Mouse (Mus musculus) liver, embryonic 14.5 days (tissue): ENCODE measurements around the gene Slc25a5. TPM values are rescaled to one million over a fixed set of nuclear protein-coding genes. Genes with fewer than 3 reads are reported as not detected.

Source experiments
- ATAC-seq: fragments of 200-750 bp; cut with Nextera tagmentation; 2 replicates; pipeline ENCODE4 v1.8.0; 2017; ENCODE audit warnings: moderate number of reproducible peaks, mild to moderate bottlenecking, moderate library complexity; ENCODE audit not compliant: insufficient read depth
- DNase-seq, 3 experiments: peaks; one replicate each; pipeline ENCODE4 v3.0.0-alpha.2; 2012 to 2013; ENCODE audit warnings: low read depth in 3 of 3, low spot score in 3 of 3
- H3K27ac ChIP-seq: fragments of 300-500 bp; sonication (generic); 2 replicates; pipeline ENCODE4 v1.5.1; 2014; ENCODE audit warnings: moderate library complexity, mild to moderate bottlenecking, control low read depth, inconsistent platforms
- H3K27me3 ChIP-seq: fragments of 300-500 bp; sonication (generic); 2 replicates; pipeline ENCODE4 v1.6.1; 2014; ENCODE audit warnings: mild to moderate bottlenecking, low read length, moderate library complexity; ENCODE audit not compliant: control insufficient read depth, insufficient read depth
- H3K36me3 ChIP-seq: fragments of 300-500 bp; sonication (generic); replicated peaks from 2 replicates; pipeline ENCODE4 v1.6.1; 2014; ENCODE audit warnings: low read depth; ENCODE audit not compliant: control insufficient read depth, insufficient read depth
- H3K4me1 ChIP-seq, 2 experiments: fragments of 200-500 bp in 1 of 2; fragments of 300-500 bp in 1 of 2; sonication (generic) in 1 of 2; replicated peaks; 2 replicates each; pipeline ENCODE4 v1.6.1; 2012 to 2014; ENCODE audit warnings: antibody characterized with exemption in 1 of 2, inconsistent platforms in 1 of 2, low read length in 1 of 2; ENCODE audit not compliant: control insufficient read depth in 2 of 2, insufficient read depth in 2 of 2
- H3K4me2 ChIP-seq: fragments of 300-500 bp; sonication (generic); 2 replicates; pipeline ENCODE4 v1.6.1; 2014; ENCODE audit warnings: low read depth, mild to moderate bottlenecking, control low read depth, moderate library complexity
- H3K4me3 ChIP-seq, 2 experiments: fragments of 200-500 bp in 1 of 2; fragments of 300-500 bp in 1 of 2; sonication (generic) in 1 of 2; 2 replicates each; pipeline ENCODE4 v1.5.1; 2012 to 2014; ENCODE audit warnings: low read depth in 2 of 2, low read length in 2 of 2, mild to moderate bottlenecking in 2 of 2, control low read depth in 1 of 2, inconsistent platforms in 1 of 2, moderate library complexity in 1 of 2; ENCODE audit not compliant: insufficient read depth in 1 of 2
- H3K9ac ChIP-seq: fragments of 300-500 bp; sonication (generic); replicated peaks from 2 replicates; pipeline ENCODE4 v1.6.1; 2014; ENCODE audit warnings: mild to moderate bottlenecking, control low read depth, moderate library complexity
- H3K9me3 ChIP-seq: fragments of 300-500 bp; sonication (generic); 2 replicates; pipeline ENCODE4 v1.6.1; 2016; ENCODE audit warnings: low read length, mixed read lengths; ENCODE audit not compliant: control insufficient read depth
- CTCF ChIP-seq: IDR thresholded peaks from 2 replicates; pipeline ENCODE4 v1.5.1; 2016; ENCODE audit warnings: antibody characterized with exemption, low read depth, control low read depth
- EP300 ChIP-seq: IDR thresholded peaks from 2 replicates; pipeline ENCODE4 v1.6.1; 2016; ENCODE audit warnings: antibody characterized with exemption, low read depth
- WGBS: fragments of 180-500 bp; shearing (Covaris S2); extraction: QIAGEN DNeasy Blood & Tissue Kit; methylation state at CpG from one replicate; pipeline ENCODE4 v1.1.7; 2014; ENCODE audit not compliant: insufficient replicate concordance; 5-methylcytosine and 5-hydroxymethylcytosine counted together
- polyA plus RNA-seq, 2 experiments: library from polyadenylated mRNA; depleted of rRNA in 1 of 2; stranded (reverse) in 1 of 2; unstranded in 1 of 2; fragments of >200 nt; fragmentation: Nextera tagmentation in 1 of 2; extraction: Ambion mirVana in 1 of 2; gene quantifications; 2 replicates each; pipeline versions ENCODE4 v1.2.1 to v1.2.3; 2012 to 2014

The Slc25a5 gene
- polyA plus RNA-seq, 2 experiments = 352 to 514 TPM

- ATAC-seq (no peak), DNase-seq (no peak)
- TF ChIP-seq EP300 (no peak), CTCF (no peak)
- H3K9me3 ChIP-seq = no peaks in the 10 kb centered on the region
- H3K27me3 ChIP-seq = no peaks in the 10 kb centered on the region
- no peak overlapping the region for H3K27ac ChIP-seq
- WGBS = 29% methylated on average over 6 of the region's 6 CpGs
- peaks cover 0 to 6% of the 10 kb centered on the region in 2 experiments; a peak in 2 of 4 replicates for H3K4me1 ChIP-seq
- no peak overlapping the region for H3K9ac ChIP-seq
- peaks cover 10% of the 10 kb centered on the region for H3K36me3 ChIP-seq
- no peak overlapping the region for H3K4me2 ChIP-seq
- H3K4me3 ChIP-seq = no peak overlapping the region
These were observed 3.9 kb downstream of the Slc25a5 start for GRCm38 (mm10) chrX:36799131-36799879.

GRCm38 (mm10) chrX:36803189-36803588 lies 7.7 kb downstream of the Slc25a5 start:
- H3K4me1 ChIP-seq = peaks cover 0 to 5% of the 10 kb centered on the region in 2 experiments; a peak in 3 of 4 replicates
- no peaks in the 10 kb centered on the region for H3K9me3 ChIP-seq
- DNase-seq (no peak), ATAC-seq (no peak)
- no peak overlapping the region for H3K9ac ChIP-seq
- H3K4me3 ChIP-seq = no peak overlapping the region
- peaks cover under 1% of the 10 kb centered on the region; the same call in 1 of the 2 replicates for H3K36me3 ChIP-seq
- H3K27ac ChIP-seq = no peak overlapping the region
- no peaks in the 10 kb centered on the region for H3K27me3 ChIP-seq
- no peak for TF ChIP-seq CTCF
- TF ChIP-seq EP300 = no peak
- H3K4me2 ChIP-seq = no peak overlapping the region
- 33% methylated on average over 5 of the region's 5 CpGs for WGBS

GRCm38 (mm10) chrX:36804196-36804595 lies 8.7 kb downstream of the Slc25a5 start:
- Histone ChIP-seq H3K4me2 (no peak overlapping the region), H3K9me3 (no peaks in the 10 kb centered on the region), H3K9ac (no peak overlapping the region), H3K27me3 (no peaks in the 10 kb centered on the region), H3K27ac (no peak overlapping the region), H3K4me3 (no peak overlapping the region), H3K36me3 (no peaks in the 10 kb centered on the region), H3K4me1 (peaks cover 0 to 6% of the 10 kb centered on the region in 2 experiments; a peak in 3 of 4 replicates)
- ATAC-seq = no peak
- TF ChIP-seq CTCF (no peak), EP300 (no peak)
- WGBS = 62% methylated on average over 5 of the region's 5 CpGs
- DNase-seq = no peak

- ATAC-seq (no peak), DNase-seq (no peak)
- WGBS = 55% methylated on average over 5 of the region's 5 CpGs
- Histone ChIP-seq H3K9me3 (no peaks in the 10 kb centered on the region), H3K27ac (no peak overlapping the region), H3K36me3 (no peaks in the 10 kb centered on the region), H3K27me3 (no peaks in the 10 kb centered on the region), H3K4me2 (no peak overlapping the region), H3K4me1 (peaks cover 0 to 6% of the 10 kb centered on the region in 2 experiments; a peak in 3 of 4 replicates), H3K4me3 (no peak overlapping the region), H3K9ac (no peak overlapping the region)
- TF ChIP-seq EP300 (no peak), CTCF (no peak)
These were observed 10.2 kb downstream of the Slc25a5 start for GRCm38 (mm10) chrX:36805466-36806235.
